Comparison of ENCODE assay signal across 8 mouse cellular contexts in the genomic region with DNA sequence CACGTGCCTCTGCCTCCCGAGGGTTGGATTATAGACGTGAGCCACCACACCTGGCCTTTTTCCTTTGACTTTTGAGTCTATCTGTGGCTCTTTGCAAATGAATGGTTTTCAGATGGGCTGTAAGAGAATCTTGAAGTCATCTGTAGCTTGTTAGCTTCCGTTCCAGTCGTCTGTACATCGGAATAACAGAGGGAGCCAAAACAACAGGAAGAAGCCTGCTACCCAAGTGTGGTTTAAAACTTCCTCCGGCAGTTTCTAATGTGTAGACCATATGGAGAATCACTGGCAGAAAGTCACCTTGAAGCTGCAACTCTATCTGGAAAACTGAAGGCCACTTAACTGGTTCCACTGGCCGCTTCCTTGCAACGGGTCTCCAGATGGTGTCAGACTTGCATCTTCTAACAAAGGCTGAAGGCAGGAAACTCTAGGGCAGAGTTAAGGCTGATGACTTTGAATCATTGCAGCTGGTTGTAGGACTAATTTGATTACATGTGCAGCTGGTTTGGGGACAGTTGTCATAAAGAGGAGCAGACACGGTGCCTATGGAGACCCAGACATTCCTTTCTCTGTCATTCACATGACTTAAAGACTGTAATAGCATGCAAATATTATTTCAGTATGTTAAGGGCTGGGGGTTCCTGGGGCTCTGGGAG. TPM values are rescaled to one million over a fixed set of nuclear protein-coding genes. Genes with fewer than 3 reads are reported as not detected.
DNase-seq lines count a peak whose midpoint lies in the region; ATAC-seq and TF ChIP-seq lines count a peak whose summit lies in the region.

No protein-coding gene starts in this region.

- H3K4me2 ChIP-seq in midbrain, embryonic 13.5 days (replicated peaks) = no peak overlapping the region
- H3K4me2 ChIP-seq in midbrain, embryonic 16.5 days (ENCODE audit: low read length) = no peak overlapping the region
- H3K4me2 ChIP-seq in midbrain, postnatal 0 days (ENCODE audit: low read depth, low read length, poor library complexity, severe bottlenecking) = no peak overlapping the region

- no peaks in the 10 kb centered on the region for H3K4me1 ChIP-seq in midbrain, embryonic 13.5 days (replicated peaks)
- H3K4me1 ChIP-seq in midbrain, embryonic 16.5 days (ENCODE audit: control insufficient read depth, insufficient read depth, low read length) = no peaks in the 10 kb centered on the region
- H3K4me1 ChIP-seq in midbrain, postnatal 0 days (ENCODE audit: insufficient read depth, low read length) = no peaks in the 10 kb centered on the region

- no peak overlapping the region for H3K4me3 ChIP-seq in midbrain, embryonic 13.5 days (replicated peaks)
- H3K4me3 ChIP-seq in midbrain, embryonic 16.5 days (ENCODE audit: low read depth, low read length) = no peak overlapping the region
- no peak overlapping the region for H3K4me3 ChIP-seq in midbrain, postnatal 0 days (ENCODE audit: low read depth, low read length)

- no peaks in the 10 kb centered on the region for H3K9me3 ChIP-seq in midbrain, embryonic 13.5 days
- H3K9me3 ChIP-seq in midbrain, embryonic 16.5 days (replicated peaks; ENCODE audit: control insufficient read depth, low read length, poor library complexity, severe bottlenecking) = no peaks in the 10 kb centered on the region
- no peaks in the 10 kb centered on the region for H3K9me3 ChIP-seq in midbrain, postnatal 0 days (ENCODE audit: low read length)

- ATAC-seq in midbrain, embryonic 13.5 days = peak; percentile 40
- no peak for ATAC-seq in midbrain, embryonic 16.5 days
- no peak for ATAC-seq in midbrain, postnatal 0 days (ENCODE audit: low FRiP score)

- 62% methylated on average over 10 of the region's 10 CpGs for WGBS in midbrain, embryonic 13.5 days
- WGBS in midbrain, embryonic 16.5 days = 65% methylated on average over 10 of the region's 10 CpGs
- 60% methylated on average over 10 of the region's 10 CpGs for WGBS in midbrain, postnatal 0 days

- 0 out of 2 replicates have a peak, but pooled peaks cover 5% of the 10 kb centered on the region for H3K27me3 ChIP-seq in midbrain, embryonic 13.5 days
- no peaks in the 10 kb centered on the region for H3K27me3 ChIP-seq in midbrain, embryonic 16.5 days (ENCODE audit: control insufficient read depth, insufficient read depth, low read depth, low read length)
- H3K27me3 ChIP-seq in midbrain, postnatal 0 days (ENCODE audit: insufficient read depth, low read length) = no peaks in the 10 kb centered on the region

- H3K36me3 ChIP-seq in midbrain, embryonic 13.5 days = no peaks in the 10 kb centered on the region
- no peaks in the 10 kb centered on the region for H3K36me3 ChIP-seq in midbrain, embryonic 16.5 days (ENCODE audit: control insufficient read depth, insufficient read depth, low read length)
- H3K36me3 ChIP-seq in midbrain, postnatal 0 days (ENCODE audit: insufficient read depth, low read length) = no peaks in the 10 kb centered on the region

- DNase-seq in embryo, embryonic 11 days = peak; percentile 58
- peak; percentile 29 for DNase-seq in kidney, adult 9 months
- DNase-seq in midbrain, postnatal 0 days (ENCODE audit: low spot score) = peak; percentile 27
- no peak for DNase-seq in cerebellum, postnatal 36 days
- DNase-seq in c-Kit-positive CD71-positive TER-119-positive erythroid progenitor cells, embryonic 14.5 days (ENCODE audit: low spot score) = no peak
- DNase-seq in adipocyte (ENCODE audit: low spot score) = no peak

- no peak overlapping the region for H3K27ac ChIP-seq in midbrain, embryonic 13.5 days
- no peak overlapping the region for H3K27ac ChIP-seq in midbrain, embryonic 16.5 days (ENCODE audit: low read length)
- no peak overlapping the region for H3K27ac ChIP-seq in midbrain, postnatal 0 days (ENCODE audit: low read depth, low read length)

- no peak overlapping the region for H3K9ac ChIP-seq in midbrain, embryonic 13.5 days (replicated peaks)
- H3K9ac ChIP-seq in midbrain, embryonic 16.5 days (ENCODE audit: low read depth, low read length) = no peak overlapping the region
- no peak overlapping the region for H3K9ac ChIP-seq in midbrain, postnatal 0 days (replicated peaks; ENCODE audit: low read length, poor library complexity, severe bottlenecking)

- TF ChIP-seq CTCF in midbrain, postnatal 0 days (IDR thresholded peaks at IDR 0.05) = no peak

RNA-seq across cellular contexts. Expression of a gene that starts 12.0 kb away (rescaled TPM):
- 32.3 and 33.2 TPM in 2 replicates for polyA plus RNA-seq in midbrain, embryonic 13.5 days (2015; fragmentation: Nextera tagmentation; extraction: Ambion mirVana)
- polyA plus RNA-seq in midbrain, embryonic 16.5 days (2015; fragmentation: Nextera tagmentation; extraction: Ambion mirVana) = 33.3 and 34.7 TPM in 2 replicates
- total RNA-seq in midbrain, postnatal 0 days (2014; rRNA removed) = 66.1 and 78.3 TPM in 2 replicates
- 31.3 and 36.9 TPM in 2 replicates for polyA plus RNA-seq in midbrain, postnatal 0 days (2015; fragmentation: Nextera tagmentation; extraction: Ambion mirVana)

RNA-seq across cellular contexts. Expression of a gene that starts 49.3 kb away (rescaled TPM):
- 0.24 and 0.45 TPM in 2 replicates for polyA plus RNA-seq in midbrain, embryonic 13.5 days (2015; fragmentation: Nextera tagmentation; extraction: Ambion mirVana)
- polyA plus RNA-seq in midbrain, embryonic 16.5 days (2015; fragmentation: Nextera tagmentation; extraction: Ambion mirVana) = 0.44 and 0.63 TPM in 2 replicates
- 0.49 and 0.52 TPM in 2 replicates for total RNA-seq in midbrain, postnatal 0 days (2014; rRNA removed)
- 0.20 and 0.44 TPM in 2 replicates for polyA plus RNA-seq in midbrain, postnatal 0 days (2015; fragmentation: Nextera tagmentation; extraction: Ambion mirVana)

Comparison
In these comparisons a context has a peak if more than half of its experiments do, and no peak if none do; other contexts are left out.
1. DNase-seq: peak in embryo, embryonic 11 days (single experiment), kidney, adult 9 months (single experiment) and midbrain, postnatal 0 days (single experiment); none in cerebellum, postnatal 36 days (0 of 2), c-Kit-positive CD71-positive TER-119-positive erythroid progenitor cells, embryonic 14.5 days (single experiment) and adipocyte (single experiment).